Mouse (Mus musculus) testis, adult 2 months (tissue): ENCODE data around the gene Elmo1. TPM values are rescaled to one million over a fixed set of nuclear protein-coding genes. Genes with fewer than 3 reads are reported as not detected.

Source experiments
- H3K27ac ChIP-seq: fragments of 200-500 bp; 2 replicates; pipeline ENCODE4 v1.5.1; 2012; ENCODE audit warnings: low read depth, low read length; ENCODE audit not compliant: control insufficient read depth, insufficient read depth
- H3K27me3 ChIP-seq: fragments of 200-500 bp; 2 replicates; pipeline ENCODE4 v1.6.1; 2012; ENCODE audit warnings: mild to moderate bottlenecking, low read length, moderate library complexity; ENCODE audit not compliant: control insufficient read depth, insufficient read depth
- H3K36me3 ChIP-seq: fragments of 200-500 bp; 2 replicates; pipeline ENCODE4 v1.6.1; 2012; ENCODE audit warnings: mild to moderate bottlenecking, low read length; ENCODE audit not compliant: control insufficient read depth, insufficient read depth
- H3K4me1 ChIP-seq: fragments of 200-500 bp; 2 replicates; pipeline ENCODE4 v1.6.1; 2012; ENCODE audit warnings: low read length; ENCODE audit not compliant: control insufficient read depth, insufficient read depth
- H3K4me3 ChIP-seq: fragments of 200-500 bp; 2 replicates; pipeline ENCODE4 v1.5.1; 2012; ENCODE audit warnings: low read depth, mild to moderate bottlenecking, low read length, moderate library complexity, mixed read lengths; ENCODE audit not compliant: control insufficient read depth
- CTCF ChIP-seq: fragments of 200-500 bp; IDR thresholded peaks from 2 replicates; pipeline ENCODE4 v1.5.1; 2012; ENCODE audit warnings: low read depth, mild to moderate bottlenecking, inconsistent platforms, low read length, moderate library complexity; ENCODE audit not compliant: control insufficient read depth, insufficient read depth, insufficient replicate concordance
- POLR2A ChIP-seq: fragments of 200-500 bp; IDR thresholded peaks from 2 replicates; pipeline ENCODE4 v1.6.1; 2012; ENCODE audit warnings: low read depth, mild to moderate bottlenecking, inconsistent platforms, low read length, moderate library complexity; ENCODE audit not compliant: control insufficient read depth
- polyA plus RNA-seq: library from polyadenylated mRNA; depleted of rRNA; stranded (reverse); fragments of >200 nt; gene quantifications from 2 replicates; pipeline ENCODE4 v1.2.3, GENCODE M21; 2012

The Elmo1 gene
- polyA plus RNA-seq, 1 experiment: 17.9 TPM

DNA sequence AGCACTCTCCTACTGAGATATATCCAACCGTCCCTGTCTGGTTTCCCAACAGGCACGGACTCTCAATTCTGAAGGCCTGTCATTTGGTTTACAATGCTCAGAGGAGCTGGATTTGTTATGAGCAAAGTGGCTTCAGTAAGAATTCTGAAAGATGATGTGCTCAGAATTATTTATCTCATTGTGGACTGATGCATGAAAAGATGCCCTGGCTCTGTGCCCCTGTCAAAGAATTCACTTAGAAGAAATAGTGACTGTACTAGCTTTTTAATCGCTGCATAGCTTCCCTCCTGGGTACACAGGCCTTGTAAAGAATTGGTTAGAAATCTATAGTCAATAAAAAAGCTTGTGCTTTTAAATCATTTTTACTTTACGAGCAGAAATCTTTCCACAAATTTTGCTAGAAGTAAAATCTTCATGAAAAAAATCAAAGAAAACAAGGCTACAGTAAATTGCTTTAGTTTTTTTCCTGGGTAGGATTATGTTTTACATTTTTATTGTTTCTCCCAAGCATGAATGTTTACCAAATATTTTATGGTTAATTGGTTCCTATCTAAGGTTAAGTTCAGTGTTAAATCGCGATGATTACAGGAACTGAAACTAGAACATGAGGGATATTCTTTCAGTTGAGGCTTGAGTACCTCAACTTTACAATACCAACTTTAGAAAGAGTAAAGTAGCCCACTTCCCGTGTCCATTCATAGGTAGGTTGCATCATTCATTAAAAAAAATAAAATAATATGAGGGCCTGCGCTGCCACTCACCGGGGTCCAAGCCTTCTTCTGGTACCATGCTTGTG lies 320.1 kb downstream of the Elmo1 start:
- Histone ChIP-seq H3K36me3 (no peaks in the 10 kb centered on the region), H3K27ac (no peak overlapping the region), H3K4me1 (no peaks in the 10 kb centered on the region), H3K4me3 (no peak overlapping the region), H3K27me3 (no peaks in the 10 kb centered on the region)
- TF ChIP-seq POLR2A (no peak), CTCF (no peak)

DNA sequence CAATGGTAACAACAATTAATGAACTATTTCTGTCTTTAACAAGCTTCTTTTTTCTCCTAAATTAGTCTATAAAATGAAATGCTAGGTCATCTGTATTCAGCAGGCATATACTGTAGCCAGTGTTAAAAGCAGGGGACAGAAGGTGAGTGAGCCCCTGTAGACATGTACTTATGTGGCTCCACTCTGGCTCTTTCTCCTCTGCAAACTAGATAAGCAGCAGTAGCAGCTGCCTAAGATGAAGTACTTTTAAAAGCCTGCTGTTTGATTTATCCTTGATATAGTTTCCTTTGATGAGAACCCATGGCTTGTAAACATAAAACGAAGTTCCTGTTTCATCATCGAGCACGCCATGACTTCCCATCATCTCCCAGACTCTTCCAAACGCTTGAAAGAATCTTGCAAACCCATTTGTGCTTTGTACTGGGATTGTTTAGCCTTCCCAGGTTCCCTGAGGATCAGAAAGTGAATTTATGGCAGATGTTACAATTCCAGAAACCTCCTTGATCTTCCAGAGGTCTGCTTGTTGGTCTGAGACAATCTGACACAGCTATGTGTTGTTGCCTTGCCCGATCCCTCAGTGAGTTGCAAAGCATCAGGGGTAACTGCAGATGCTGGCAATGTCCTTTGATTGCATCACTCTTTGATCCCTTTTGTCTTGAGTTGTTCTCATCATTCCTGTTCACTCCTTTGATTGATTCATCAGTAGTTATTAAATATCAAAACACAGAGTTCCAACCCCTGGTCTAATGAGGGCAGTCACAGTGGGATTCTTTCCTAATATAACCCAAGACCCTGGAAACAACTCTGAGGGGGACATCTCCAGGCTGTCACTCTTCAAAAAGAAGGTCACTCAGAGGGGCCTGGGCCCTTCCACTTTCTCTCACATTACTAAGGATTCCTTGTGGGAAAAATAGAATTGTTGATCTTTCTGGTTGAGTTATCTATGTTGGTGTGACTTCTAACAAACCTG lies 326.6 kb downstream of the Elmo1 start:
- H3K36me3 ChIP-seq: no peaks in the 10 kb centered on the region
- H3K27me3 ChIP-seq: no peaks in the 10 kb centered on the region
- H3K27ac ChIP-seq: no peak overlapping the region
- no peaks in the 10 kb centered on the region for H3K4me1 ChIP-seq
- TF ChIP-seq CTCF: no peak
- TF ChIP-seq POLR2A: no peak
- H3K4me3 ChIP-seq: no peak overlapping the region

DNA sequence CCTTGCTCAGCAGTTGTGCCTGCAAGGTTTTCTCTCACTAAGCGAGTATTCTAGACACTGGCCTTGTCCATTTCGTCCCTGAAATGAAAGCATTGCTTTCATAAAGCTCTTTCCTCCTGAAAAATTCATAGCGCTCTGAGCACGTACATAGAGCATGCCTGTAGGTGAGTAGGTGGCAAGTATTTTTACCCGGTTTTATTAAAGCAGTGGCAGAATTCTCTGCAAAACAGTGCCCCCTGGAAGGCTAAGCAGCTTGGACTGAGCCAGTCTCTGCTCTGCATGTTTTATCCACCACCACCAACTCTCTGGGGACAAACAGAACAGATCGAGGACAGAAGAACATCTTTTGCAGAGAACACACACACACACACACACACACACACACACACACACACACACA lies 340.6 kb downstream of the Elmo1 start:
- no peak for TF ChIP-seq POLR2A
- no peak for TF ChIP-seq CTCF
- Histone ChIP-seq H3K4me3 (no peak overlapping the region), H3K36me3 (no peaks in the 10 kb centered on the region), H3K4me1 (no peaks in the 10 kb centered on the region), H3K27ac (no peak overlapping the region), H3K27me3 (no peaks in the 10 kb centered on the region)

DNA sequence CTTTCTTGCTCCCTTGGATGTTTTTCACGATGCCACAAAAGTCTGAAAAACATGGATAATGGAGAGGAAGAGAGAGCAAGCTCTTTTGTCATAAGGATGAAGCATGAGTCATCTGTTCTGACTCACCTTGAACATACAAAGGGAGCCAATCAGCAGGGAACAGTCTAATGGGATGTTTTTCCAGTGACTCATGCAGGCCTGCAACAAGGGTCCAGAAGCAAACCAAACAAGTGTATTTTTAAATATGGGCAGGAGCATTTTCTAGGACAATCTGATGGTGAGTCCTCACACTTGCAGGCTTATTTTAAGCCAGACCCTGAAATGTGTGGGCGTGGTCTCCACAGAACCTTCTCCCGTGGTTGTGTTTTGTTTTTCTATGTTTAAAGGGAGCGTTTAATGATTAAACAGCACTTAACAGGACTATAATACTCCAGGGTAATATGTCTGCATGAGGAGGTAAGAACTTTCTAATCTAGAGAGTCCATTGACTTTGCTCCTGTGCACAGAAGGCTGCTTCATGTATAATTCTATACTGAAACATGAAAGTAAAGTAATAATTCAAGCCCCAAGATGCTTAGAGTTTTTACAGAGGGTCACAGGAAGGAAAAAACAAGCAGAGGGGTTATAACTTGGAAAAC lies 342.9 kb downstream of the Elmo1 start:
- no peaks in the 10 kb centered on the region for H3K27me3 ChIP-seq
- H3K27ac ChIP-seq: no peak overlapping the region
- no peaks in the 10 kb centered on the region for H3K36me3 ChIP-seq
- no peaks in the 10 kb centered on the region for H3K4me1 ChIP-seq
- H3K4me3 ChIP-seq: no peak overlapping the region
- no peak for TF ChIP-seq CTCF

DNA sequence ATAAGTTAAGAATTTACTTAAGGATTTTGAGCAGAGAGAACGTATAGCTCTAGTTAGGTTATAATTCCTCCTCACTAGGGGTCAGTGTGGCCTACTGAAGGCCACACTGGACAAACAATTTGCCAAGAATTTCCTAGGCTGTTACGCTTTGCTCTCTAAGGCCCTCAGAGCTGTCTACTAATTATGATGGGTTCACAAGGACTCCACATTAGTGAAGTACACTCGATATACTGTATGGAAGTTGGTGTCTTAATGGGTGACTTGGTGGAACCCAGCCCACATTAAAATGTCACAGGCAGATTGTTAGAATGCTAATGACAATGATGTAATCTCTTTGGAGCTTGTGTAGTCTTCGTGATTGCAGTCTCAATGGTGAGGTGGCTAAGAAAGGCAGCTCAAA lies 343.7 kb downstream of the Elmo1 start:
- H3K36me3 ChIP-seq: no peaks in the 10 kb centered on the region
- no peak for TF ChIP-seq POLR2A
- TF ChIP-seq CTCF: no peak
- H3K27me3 ChIP-seq: no peaks in the 10 kb centered on the region
- no peak overlapping the region for H3K27ac ChIP-seq
- no peaks in the 10 kb centered on the region for H3K4me1 ChIP-seq
- H3K4me3 ChIP-seq: no peak overlapping the region

DNA sequence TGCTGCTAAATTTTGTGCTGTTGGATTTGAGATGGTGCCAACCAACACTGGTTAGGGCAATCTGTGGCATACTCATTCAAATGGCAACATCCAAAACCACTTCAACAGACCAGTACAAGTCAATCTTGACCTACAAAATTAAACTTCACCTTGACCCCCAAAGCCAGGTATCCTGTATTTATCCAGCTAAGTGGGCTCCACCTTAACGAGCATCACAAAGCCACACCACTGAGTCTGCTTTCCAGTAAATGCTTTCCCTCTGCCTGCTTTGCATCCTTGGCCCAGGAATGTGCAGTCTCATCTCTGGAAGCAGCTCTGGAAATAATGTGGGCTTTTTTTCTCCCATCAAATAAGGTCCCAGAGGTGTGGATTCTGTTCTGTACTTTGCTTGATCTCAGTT lies 349.1 kb downstream of the Elmo1 start:
- Histone ChIP-seq H3K36me3 (no peaks in the 10 kb centered on the region), H3K27me3 (no peaks in the 10 kb centered on the region), H3K4me3 (no peak overlapping the region), H3K4me1 (no peaks in the 10 kb centered on the region), H3K27ac (no peak overlapping the region)
- no peak for TF ChIP-seq POLR2A
- no peak for TF ChIP-seq CTCF

DNA sequence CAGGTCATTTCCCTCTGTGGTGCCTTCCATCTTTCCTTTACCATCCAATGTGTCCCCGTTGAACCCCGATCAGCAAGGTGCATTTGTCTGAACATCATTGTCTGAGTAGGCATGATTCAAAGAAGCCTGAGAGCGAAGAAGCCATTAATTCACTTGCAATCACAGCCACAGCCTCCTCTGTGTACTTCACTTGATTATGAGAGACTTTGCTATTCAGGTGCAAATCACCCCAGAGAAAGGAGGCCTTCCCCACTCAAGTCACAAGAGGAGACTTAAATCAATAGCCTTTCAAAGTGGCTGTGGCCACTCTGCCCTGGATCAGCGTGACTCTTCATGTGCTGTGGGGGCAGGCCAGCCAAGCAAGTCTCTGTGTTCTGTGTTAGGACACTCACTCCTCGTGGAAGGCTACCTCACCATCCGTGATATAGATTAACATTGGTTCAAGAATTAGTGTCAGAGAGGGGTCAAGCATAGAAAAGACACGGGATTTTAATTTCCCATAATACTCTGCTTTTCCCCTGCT lies 360.5 kb downstream of the Elmo1 start:
- TF ChIP-seq CTCF: no peak
- no peak for TF ChIP-seq POLR2A

More for the DNA sequence above, 360.5 kb downstream of the Elmo1 start:
- Histone ChIP-seq H3K36me3 (no peaks in the 10 kb centered on the region), H3K4me3 (no peak overlapping the region), H3K27ac (no peak overlapping the region), H3K27me3 (no peaks in the 10 kb centered on the region), H3K4me1 (no peaks in the 10 kb centered on the region)
